Mouse (Mus musculus) liver, embryonic 11.5 days (tissue): Measurements from ENCODE around the gene Snx9. TPM values are rescaled to one million over a fixed set of nuclear protein-coding genes. Genes with fewer than 3 reads are reported as not detected.

Experiments
- ATAC-seq: fragments of 200-750 bp; cut with Nextera tagmentation; replicated peaks from 2 replicates; pipeline ENCODE4 v1.8.0; 2017; ENCODE audit warnings: moderate number of reproducible peaks, mild to moderate bottlenecking, moderate TSS enrichment, moderate library complexity; ENCODE audit not compliant: low FRiP score
- DNase-seq: peaks from one replicate; pipeline ENCODE4 v3.0.0-alpha.2; 2017; ENCODE audit warnings: low spot score
- H3K27ac ChIP-seq: fragments of 300-500 bp; sonication (generic); 2 replicates; pipeline ENCODE4 v1.5.1; 2014; ENCODE audit warnings: mild to moderate bottlenecking, low read depth, low read length, control low read depth
- H3K27me3 ChIP-seq: fragments of 300-500 bp; sonication (generic); replicated peaks from 2 replicates; pipeline ENCODE4 v1.6.1; 2014; ENCODE audit warnings: low read length, mixed read lengths; ENCODE audit not compliant: control insufficient read depth, insufficient read depth
- H3K36me3 ChIP-seq: fragments of 300-500 bp; sonication (generic); 2 replicates; pipeline ENCODE4 v1.6.1; 2014; ENCODE audit warnings: mild to moderate bottlenecking, low read length, moderate library complexity, mixed read lengths; ENCODE audit not compliant: control insufficient read depth, insufficient read depth
- H3K4me1 ChIP-seq: fragments of 300-500 bp; sonication (generic); replicated peaks from 2 replicates; pipeline ENCODE4 v1.6.1; 2014; ENCODE audit warnings: low read length, mixed read lengths; ENCODE audit not compliant: control insufficient read depth, insufficient read depth
- H3K4me2 ChIP-seq: fragments of 300-500 bp; sonication (generic); 2 replicates; pipeline ENCODE4 v1.6.1; 2014; ENCODE audit warnings: mild to moderate bottlenecking, control low read depth, moderate library complexity
- H3K4me3 ChIP-seq: fragments of 300-500 bp; sonication (generic); 2 replicates; pipeline ENCODE4 v1.5.1; 2014; ENCODE audit warnings: low read depth, low read length, control low read depth
- H3K9ac ChIP-seq: fragments of 300-500 bp; sonication (generic); 2 replicates; pipeline ENCODE4 v1.6.1; 2014; ENCODE audit warnings: low read depth, low read length, control low read depth
- H3K9me3 ChIP-seq: fragments of 300-500 bp; sonication (generic); 2 replicates; pipeline ENCODE4 v1.6.1; 2016; ENCODE audit warnings: low read length, inconsistent platforms, mixed read lengths; ENCODE audit not compliant: control insufficient read depth
- WGBS: fragments of 180-500 bp; shearing (Covaris S2); extraction: QIAGEN DNeasy Blood & Tissue Kit; methylation state at CpG from one replicate; pipeline ENCODE4 v1.1.7; 2014; 5-methylcytosine and 5-hydroxymethylcytosine counted together
- polyA plus RNA-seq: library from polyadenylated mRNA; unstranded; fragments of >200 nt; fragmentation: Nextera tagmentation; extraction: Ambion mirVana; gene quantifications from 2 replicates; pipeline ENCODE4 v1.2.1, GENCODE M21; 2014

The Snx9 gene
- polyA plus RNA-seq, 1 experiment from 2014 or later = 31.2 TPM

- Histone ChIP-seq H3K27me3 (no peaks in the 10 kb centered on the region), H3K9ac (no peak overlapping the region), H3K36me3 (no peaks in the 10 kb centered on the region), H3K4me2 (no peak overlapping the region), H3K27ac (no peak overlapping the region), H3K9me3 (no peaks in the 10 kb centered on the region), H3K4me3 (no peak overlapping the region), H3K4me1 (peaks cover 28% of the 10 kb centered on the region)
- ATAC-seq = no peak
- 71% methylated on average over 12 of the region's 12 CpGs for WGBS
- no peak for DNase-seq
These were observed 36.6 kb upstream of the Snx9 start for GRCm38 (mm10) chr17:5804370-5805150.

- Histone ChIP-seq H3K36me3 (no peaks in the 10 kb centered on the region), H3K27ac (no peak overlapping the region), H3K4me2 (no peak overlapping the region), H3K4me1 (peaks cover 24% of the 10 kb centered on the region), H3K4me3 (no peak overlapping the region), H3K27me3 (no peaks in the 10 kb centered on the region), H3K9me3 (no peaks in the 10 kb centered on the region), H3K9ac (no peak overlapping the region)
- ATAC-seq (no peak), DNase-seq (no peak)
- 76% methylated on average over 7 of the region's 7 CpGs for WGBS
These were observed 35.8 kb upstream of the Snx9 start for GRCm38 (mm10) chr17:5805151-5805834.

DNA sequence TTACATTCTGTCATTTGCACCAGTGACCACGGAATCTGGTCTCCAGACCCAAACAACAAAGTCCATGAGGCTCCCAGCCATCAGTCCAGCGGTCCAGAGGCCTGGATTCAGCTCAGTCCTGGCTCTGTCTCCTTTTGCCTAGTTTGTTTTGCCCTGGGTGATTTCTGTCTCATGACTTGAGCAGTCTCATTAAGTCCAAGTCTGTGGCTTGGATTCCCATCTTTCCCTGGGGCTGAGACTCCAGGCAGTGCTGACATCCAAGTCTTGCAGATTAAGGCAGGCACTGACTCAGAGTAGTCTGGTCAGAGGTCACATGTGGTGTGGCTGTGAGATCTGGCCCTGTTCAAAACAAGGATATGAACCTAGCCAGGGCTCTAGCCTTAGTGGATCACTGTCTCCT lies 35.2 kb upstream of the Snx9 start:
- no peak for DNase-seq
- Histone ChIP-seq H3K27ac (no peak overlapping the region), H3K27me3 (no peaks in the 10 kb centered on the region), H3K9me3 (no peaks in the 10 kb centered on the region), H3K36me3 (no peaks in the 10 kb centered on the region), H3K4me1 (peaks cover 17% of the 10 kb centered on the region), H3K4me2 (no peak overlapping the region), H3K4me3 (no peak overlapping the region), H3K9ac (no peak overlapping the region)
- ATAC-seq = no peak
- WGBS = 68% methylated on average over 2 of the region's 2 CpGs

DNA sequence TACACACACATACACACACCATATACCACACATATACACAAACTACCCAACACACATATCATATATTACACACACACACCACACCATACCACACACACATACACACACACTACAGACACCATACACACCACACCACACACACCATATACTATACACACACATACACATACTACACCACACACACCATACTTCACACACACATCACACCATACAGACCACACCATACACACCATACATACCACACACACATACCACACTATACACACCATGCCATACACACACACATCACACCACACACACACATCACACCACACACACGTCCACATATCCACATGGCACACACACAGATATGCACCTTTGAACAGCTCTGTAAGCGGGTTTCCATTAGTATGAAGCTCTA lies 34.3 kb upstream of the Snx9 start:
- Histone ChIP-seq H3K27ac (no peak overlapping the region), H3K36me3 (no peaks in the 10 kb centered on the region), H3K27me3 (no peaks in the 10 kb centered on the region), H3K9ac (no peak overlapping the region), H3K4me3 (no peak overlapping the region), H3K4me1 (peaks cover 8% of the 10 kb centered on the region), H3K9me3 (no peaks in the 10 kb centered on the region), H3K4me2 (no peak overlapping the region)
- 78% methylated on average over 2 of the region's 2 CpGs for WGBS
- ATAC-seq (no peak), DNase-seq (no peak)

GRCm38 (mm10) chr17:5807847-5808386 lies 33.2 kb upstream of the Snx9 start:
- no peak for ATAC-seq
- DNase-seq = no peak
- H3K4me3 ChIP-seq = no peak overlapping the region
- no peaks in the 10 kb centered on the region for H3K36me3 ChIP-seq
- H3K9me3 ChIP-seq = no peaks in the 10 kb centered on the region
- no peaks in the 10 kb centered on the region for H3K4me1 ChIP-seq
- H3K4me2 ChIP-seq = no peak overlapping the region
- H3K9ac ChIP-seq = no peak overlapping the region
- WGBS = 50% methylated on average over 3 of the region's 3 CpGs
- no peak overlapping the region for H3K27ac ChIP-seq
- no peaks in the 10 kb centered on the region for H3K27me3 ChIP-seq

GRCm38 (mm10) chr17:5813863-5814640 lies 27.1 kb upstream of the Snx9 start:
- H3K9me3 ChIP-seq = no peaks in the 10 kb centered on the region
- no peak for ATAC-seq
- no peaks in the 10 kb centered on the region for H3K27me3 ChIP-seq
- no peak overlapping the region for H3K9ac ChIP-seq
- no peak for DNase-seq
- no peak overlapping the region; the same call in 1 of the 2 replicates for H3K27ac ChIP-seq
- peaks cover 3% of the 10 kb centered on the region for H3K4me1 ChIP-seq
- H3K4me3 ChIP-seq = no peak overlapping the region
- H3K4me2 ChIP-seq = no peak overlapping the region
- no peaks in the 10 kb centered on the region for H3K36me3 ChIP-seq
- WGBS = 44% methylated on average over 8 of the region's 8 CpGs

GRCm38 (mm10) chr17:5814641-5814920 lies 26.5 kb upstream of the Snx9 start:
- Histone ChIP-seq H3K36me3 (no peaks in the 10 kb centered on the region), H3K27ac (no peak overlapping the region; the same call in 1 of the 2 replicates), H3K4me1 (peaks cover 3% of the 10 kb centered on the region), H3K4me3 (no peak overlapping the region), H3K9ac (no peak overlapping the region), H3K9me3 (no peaks in the 10 kb centered on the region), H3K27me3 (no peaks in the 10 kb centered on the region), H3K4me2 (no peak overlapping the region)
- no peak for DNase-seq
- WGBS = 31% methylated on average over 1 of the region's 1 CpGs
- no peak for ATAC-seq

- 80% methylated on average over 2 of the region's 2 CpGs for WGBS
- H3K9ac ChIP-seq = no peak overlapping the region
- H3K4me3 ChIP-seq = no peak overlapping the region
- no peaks in the 10 kb centered on the region for H3K9me3 ChIP-seq
- H3K27ac ChIP-seq = no peak overlapping the region
- ATAC-seq (0 out of 2 replicates have a peak, but pooled peaks have one; percentile 18), DNase-seq (no peak)
- H3K4me2 ChIP-seq = no peak overlapping the region
- H3K4me1 ChIP-seq = peaks cover 3% of the 10 kb centered on the region
- H3K36me3 ChIP-seq = no peaks in the 10 kb centered on the region
- no peaks in the 10 kb centered on the region for H3K27me3 ChIP-seq
These were observed 23.3 kb upstream of the Snx9 start for GRCm38 (mm10) chr17:5817871-5818270.
